Mouse (Mus musculus) ES-Bruce4 (cell line): ENCODE data around the gene Dnah7a.

Experiments
- CTCF ChIP-seq: IDR thresholded peaks from one replicate; pipeline ENCODE4 v1.8.1; 2011; ENCODE audit warnings: low read depth, low read length
- POLR2A ChIP-seq: IDR thresholded peaks from one replicate; pipeline ENCODE4 v1.8.1; 2011; ENCODE audit warnings: low read length; ENCODE audit not compliant: insufficient read depth

DNA sequence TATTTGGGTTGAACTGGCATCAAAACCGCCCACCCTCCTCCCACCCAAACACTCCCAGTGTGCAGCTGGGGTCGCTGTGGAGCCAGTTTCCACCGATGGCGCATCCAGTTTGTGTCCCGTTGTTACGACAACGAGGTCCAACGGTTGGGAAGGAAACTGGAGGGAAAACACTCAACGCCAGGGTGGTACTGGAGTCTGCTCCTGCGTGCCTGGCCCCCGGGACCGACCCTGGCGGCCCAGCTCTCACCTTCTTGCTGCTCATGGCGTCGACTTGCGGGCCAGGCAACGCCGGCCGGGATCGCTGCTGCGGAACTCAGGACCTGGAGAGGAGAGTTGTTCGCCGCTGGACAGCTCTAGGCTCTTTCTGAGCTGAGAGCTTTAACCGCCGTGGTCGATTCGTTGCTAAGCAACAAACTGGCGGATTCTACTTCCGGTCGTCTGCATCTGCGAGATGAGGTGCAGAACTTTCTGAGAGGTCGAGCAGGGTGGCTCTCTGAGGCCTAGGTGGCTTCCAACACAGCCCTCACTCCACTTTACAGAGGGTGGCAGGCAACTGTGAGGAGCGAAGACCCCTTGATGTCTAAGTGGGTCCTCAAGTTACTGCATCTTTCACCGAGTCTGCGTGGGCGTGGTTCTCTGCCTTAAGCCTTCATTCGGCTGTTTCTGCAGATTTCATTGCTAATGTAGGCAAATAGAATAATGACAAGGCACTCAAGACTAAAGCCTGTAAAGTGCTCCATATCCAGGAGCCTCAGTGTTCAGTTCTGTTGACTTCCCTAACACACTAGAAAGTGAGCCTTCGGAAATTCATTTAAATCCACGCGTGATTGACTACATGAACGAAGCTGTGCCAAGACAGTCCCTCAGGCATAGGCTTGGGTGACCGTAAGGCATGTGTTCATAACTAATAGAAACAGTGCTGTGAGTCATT, at the start of gene Dnah7a:
- TF ChIP-seq CTCF (peak; percentile 66), POLR2A (no peak)
